Mouse (Mus musculus): ENCODE measurements around the gene Cd300lg.

- no peak for TF ChIP-seq CTCF (IDR thresholded peaks at IDR 0.05; ENCODE audit: low read depth, low read length)
- TF ChIP-seq POLR2A (IDR thresholded peaks at IDR 0.05; ENCODE audit: insufficient read depth, low read length): no peak
Observed at GRCm38 (mm10) chr11:102063076-102063475, 21.8 kb downstream of the Cd300lg start.

Measured in ES-Bruce4 (cell line).